Mouse (Mus musculus) kidney, adult 8-10 months (tissue): ENCODE data around the gene March5.

ENCODE experiments used
- DNase-seq, 2 experiments: peaks; one replicate each; pipeline ENCODE4 v3.0.0; 2022

Gene March5

DNA sequence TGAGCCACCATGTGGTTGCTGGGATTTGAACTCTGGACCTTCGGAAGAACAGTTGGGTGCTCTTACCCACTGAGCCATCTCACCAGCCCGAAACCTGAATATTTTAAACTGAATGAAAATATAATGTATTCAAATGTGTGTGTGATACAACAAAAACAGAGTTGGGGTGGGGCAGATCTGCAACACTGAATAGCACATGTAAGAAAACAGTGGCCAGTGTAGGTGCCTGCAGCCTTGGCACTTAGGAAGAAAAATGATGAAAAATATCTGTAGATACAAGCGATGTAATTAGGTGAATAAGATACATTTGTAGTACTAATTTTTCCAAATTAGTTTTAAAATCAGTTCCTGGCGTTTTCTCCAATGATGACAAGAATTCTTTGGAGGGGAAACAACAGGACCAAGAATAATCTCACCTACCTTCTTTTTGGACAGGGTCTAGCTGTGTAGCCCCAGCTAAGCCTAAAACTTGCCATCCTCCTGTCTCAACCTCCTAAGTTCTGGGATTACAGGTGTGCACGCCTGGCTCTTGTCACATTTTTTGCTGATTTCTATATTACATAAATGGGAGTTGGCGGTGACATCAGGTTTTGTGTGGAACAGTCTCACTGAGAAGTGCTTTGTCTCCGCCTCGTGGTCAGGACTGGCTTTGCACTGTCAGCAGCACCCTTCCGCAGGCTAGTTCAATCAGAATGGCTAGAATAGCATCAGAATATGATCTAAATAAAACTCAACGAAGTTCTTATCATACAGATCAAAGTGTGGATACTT lies 58.2 kb downstream of the March5 start:
- DNase-seq, result peak; percentile 72 to 89

- no peak for DNase-seq
These were observed 61.8 kb downstream of the March5 start for GRCm38 (mm10) chr19:37269106-37269505.
